Mouse (Mus musculus): ENCODE results near the gene Mrpl51. TPM values are rescaled to one million over a fixed set of nuclear protein-coding genes. Genes with fewer than 3 reads are reported as not detected.

The Mrpl51 gene
- polyA plus RNA-seq, 1 experiment from 2014 or later, result 210 TPM

- ATAC-seq (no peak), DNase-seq (no peak)
- 15% methylated on average over 5 of the region's 5 CpGs for WGBS (ENCODE audit: insufficient replicate concordance)
- H3K9ac ChIP-seq (replicated peaks), result peak overlapping the region; percentile 83
- H3K9me3 ChIP-seq (ENCODE audit: low read length), result no peaks in the 10 kb centered on the region
- peaks cover 12% of the 10 kb centered on the region for H3K4me1 ChIP-seq (ENCODE audit: insufficient read depth)
- peak overlapping the region; percentile 90 for H3K4me2 ChIP-seq (ENCODE audit: low read depth, low read length)
- peaks cover 36% of the 10 kb centered on the region for H3K36me3 ChIP-seq (replicated peaks; ENCODE audit: insufficient read depth, low read length)
- peak overlapping the region; percentile 100 for H3K27ac ChIP-seq (ENCODE audit: low read depth)
- TF ChIP-seq EP300 (IDR thresholded peaks at IDR 0.05; ENCODE audit: low read depth) (no peak), CTCF (IDR thresholded peaks at IDR 0.05; ENCODE audit: low read depth) (no peak)
- peak overlapping the region; percentile 78 for H3K4me3 ChIP-seq (ENCODE audit: low read depth, low read length)
- no peaks in the 10 kb centered on the region for H3K27me3 ChIP-seq (ENCODE audit: insufficient read depth, low read length)
These were observed 1.2 kb downstream of the Mrpl51 start for GRCm38 (mm10) chr6:125192841-125193240.

- peaks cover 12% of the 10 kb centered on the region for H3K4me1 ChIP-seq (ENCODE audit: insufficient read depth)
- H3K4me3 ChIP-seq (ENCODE audit: low read depth, low read length), result peak overlapping the region; percentile 78
- peaks cover 30% of the 10 kb centered on the region for H3K36me3 ChIP-seq (replicated peaks; ENCODE audit: insufficient read depth, low read length)
- peak overlapping the region; percentile 100; the same call in 1 of the 2 replicates for H3K27ac ChIP-seq (ENCODE audit: low read depth)
- peak overlapping the region; percentile 90 for H3K4me2 ChIP-seq (ENCODE audit: low read depth, low read length)
- ATAC-seq (no peak), DNase-seq (no peak)
- peak overlapping the region; percentile 83 for H3K9ac ChIP-seq (replicated peaks)
- no peak for TF ChIP-seq EP300 (IDR thresholded peaks at IDR 0.05; ENCODE audit: low read depth)
- no peak for TF ChIP-seq CTCF (IDR thresholded peaks at IDR 0.05; ENCODE audit: low read depth)
- H3K27me3 ChIP-seq (ENCODE audit: insufficient read depth, low read length), result no peaks in the 10 kb centered on the region
- WGBS (ENCODE audit: insufficient replicate concordance), result 41% methylated on average over 6 of the region's 7 CpGs
- no peaks in the 10 kb centered on the region for H3K9me3 ChIP-seq (ENCODE audit: low read length)
These were observed 1.8 kb downstream of the Mrpl51 start for GRCm38 (mm10) chr6:125193390-125193789.

GRCm38 (mm10) chr6:125195541-125196075 is 4.0 kb downstream of the Mrpl51 start:
- Histone ChIP-seq H3K4me3 (ENCODE audit: low read depth, low read length) (no peak overlapping the region), H3K27ac (ENCODE audit: low read depth) (no peak overlapping the region), H3K9ac (replicated peaks) (no peak overlapping the region), H3K27me3 (ENCODE audit: insufficient read depth, low read length) (no peaks in the 10 kb centered on the region), H3K4me2 (ENCODE audit: low read depth, low read length) (no peak overlapping the region), H3K36me3 (replicated peaks; ENCODE audit: insufficient read depth, low read length) (peaks cover 16% of the 10 kb centered on the region), H3K9me3 (ENCODE audit: low read length) (no peaks in the 10 kb centered on the region), H3K4me1 (ENCODE audit: insufficient read depth) (peaks cover 12% of the 10 kb centered on the region)
- WGBS (ENCODE audit: insufficient replicate concordance), result 45% methylated on average over 1 of the region's 1 CpGs
- TF ChIP-seq EP300 (IDR thresholded peaks at IDR 0.05; ENCODE audit: low read depth), result no peak
- TF ChIP-seq CTCF (IDR thresholded peaks at IDR 0.05; ENCODE audit: low read depth), result no peak
- DNase-seq, result no peak
- ATAC-seq, result no peak

GRCm38 (mm10) chr6:125196301-125196700 is 4.7 kb downstream of the Mrpl51 start:
- H3K9me3 ChIP-seq (ENCODE audit: low read length), result no peaks in the 10 kb centered on the region
- no peak for TF ChIP-seq CTCF (IDR thresholded peaks at IDR 0.05; ENCODE audit: low read depth)
- TF ChIP-seq EP300 (IDR thresholded peaks at IDR 0.05; ENCODE audit: low read depth), result no peak
- H3K27me3 ChIP-seq (ENCODE audit: insufficient read depth, low read length), result no peaks in the 10 kb centered on the region
- no peak overlapping the region for H3K27ac ChIP-seq (ENCODE audit: low read depth)
- H3K4me1 ChIP-seq (ENCODE audit: insufficient read depth), result peaks cover 12% of the 10 kb centered on the region
- H3K4me3 ChIP-seq (ENCODE audit: low read depth, low read length), result no peak overlapping the region
- peaks cover 16% of the 10 kb centered on the region for H3K36me3 ChIP-seq (replicated peaks; ENCODE audit: insufficient read depth, low read length)
- H3K4me2 ChIP-seq (ENCODE audit: low read depth, low read length), result no peak overlapping the region
- H3K9ac ChIP-seq (replicated peaks), result no peak overlapping the region
- no peak for DNase-seq
- WGBS (ENCODE audit: insufficient replicate concordance), result 78% methylated on average over 3 of the region's 3 CpGs
- ATAC-seq, result no peak

GRCm38 (mm10) chr6:125197166-125197565 is 5.6 kb downstream of the Mrpl51 start:
- no peak for DNase-seq
- H3K9ac ChIP-seq (replicated peaks), result no peak overlapping the region
- peaks cover 16% of the 10 kb centered on the region for H3K36me3 ChIP-seq (replicated peaks; ENCODE audit: insufficient read depth, low read length)
- peaks cover 12% of the 10 kb centered on the region for H3K4me1 ChIP-seq (ENCODE audit: insufficient read depth)
- H3K9me3 ChIP-seq (ENCODE audit: low read length), result no peaks in the 10 kb centered on the region
- H3K4me2 ChIP-seq (ENCODE audit: low read depth, low read length), result no peak overlapping the region
- no peak overlapping the region for H3K4me3 ChIP-seq (ENCODE audit: low read depth, low read length)
- H3K27me3 ChIP-seq (ENCODE audit: insufficient read depth, low read length), result no peaks in the 10 kb centered on the region
- ATAC-seq, result no peak
- no peak for TF ChIP-seq EP300 (IDR thresholded peaks at IDR 0.05; ENCODE audit: low read depth)
- TF ChIP-seq CTCF (IDR thresholded peaks at IDR 0.05; ENCODE audit: low read depth), result no peak
- WGBS (ENCODE audit: insufficient replicate concordance), result 88% methylated on average over 5 of the region's 5 CpGs
- H3K27ac ChIP-seq (ENCODE audit: low read depth), result no peak overlapping the region

- WGBS (ENCODE audit: insufficient replicate concordance), result 77% methylated on average over 1 of the region's 1 CpGs
These were observed 18.8 kb downstream of the Mrpl51 start for GRCm38 (mm10) chr6:125210436-125210835.

More at GRCm38 (mm10) chr6:125210436-125210835, 18.8 kb downstream of the Mrpl51 start:
- ATAC-seq, result no peak
- Histone ChIP-seq H3K36me3 (replicated peaks; ENCODE audit: insufficient read depth, low read length) (no peaks in the 10 kb centered on the region), H3K4me3 (ENCODE audit: low read depth, low read length) (no peak overlapping the region), H3K4me2 (ENCODE audit: low read depth, low read length) (no peak overlapping the region), H3K4me1 (ENCODE audit: insufficient read depth) (no peaks in the 10 kb centered on the region), H3K9ac (replicated peaks) (no peak overlapping the region), H3K27ac (ENCODE audit: low read depth) (no peak overlapping the region), H3K9me3 (ENCODE audit: low read length) (no peaks in the 10 kb centered on the region), H3K27me3 (ENCODE audit: insufficient read depth, low read length) (peaks cover 10% of the 10 kb centered on the region)
- TF ChIP-seq EP300 (IDR thresholded peaks at IDR 0.05; ENCODE audit: low read depth), result no peak
- peak; percentile 31; the same call in 1 of the 2 replicates for TF ChIP-seq CTCF (IDR thresholded peaks at IDR 0.05; ENCODE audit: low read depth)
- DNase-seq, result no peak
